Mouse (Mus musculus) lung, adult 2 months (tissue): ENCODE data around the gene Emc1.

Experiments used
- CTCF ChIP-seq: fragments of 200-500 bp; IDR thresholded peaks from 2 replicates; pipeline ENCODE4 v1.5.1; 2011; ENCODE audit warnings: mild to moderate bottlenecking, low read length, control low read depth; ENCODE audit not compliant: insufficient read depth
- POLR2A ChIP-seq: fragments of 200-500 bp; IDR thresholded peaks from 2 replicates; pipeline ENCODE4 v1.6.1; 2011; ENCODE audit warnings: low read depth, mild to moderate bottlenecking, control low read depth, low read length, borderline replicate concordance; ENCODE audit errors: extremely low read depth

- TF ChIP-seq POLR2A (no peak), CTCF (no peak)
These were observed 28.5 kb downstream of the Emc1 start for GRCm38 (mm10) chr4:139380775-139381451.
